Mouse (Mus musculus) heart, embryonic 11.5 days (tissue): ENCODE results near the gene Olfr1157. TPM values are rescaled to one million over a fixed set of nuclear protein-coding genes. Genes with fewer than 3 reads are reported as not detected.

Experiments used
- ATAC-seq: fragments of 200-750 bp; cut with Nextera tagmentation; replicated peaks from 2 replicates; pipeline ENCODE4 v1.8.0; 2017; ENCODE audit warnings: moderate library complexity; ENCODE audit not compliant: insufficient number of reproducible peaks, low FRiP score, low TSS enrichment
- H3K27ac ChIP-seq: fragments of 300-500 bp; sonication (generic); 2 replicates; pipeline ENCODE4 v1.5.1; 2014; ENCODE audit warnings: mild to moderate bottlenecking, low read depth, low read length
- H3K27me3 ChIP-seq: fragments of 300-500 bp; sonication (generic); 2 replicates; pipeline ENCODE4 v1.6.1; 2014; ENCODE audit warnings: mild to moderate bottlenecking, low read length, mixed read lengths; ENCODE audit not compliant: control insufficient read depth, insufficient read depth
- H3K36me3 ChIP-seq: fragments of 300-500 bp; sonication (generic); 2 replicates; pipeline ENCODE4 v1.6.1; 2014; ENCODE audit warnings: mild to moderate bottlenecking, low read length, moderate library complexity, mixed read lengths; ENCODE audit not compliant: control insufficient read depth, insufficient read depth
- H3K4me1 ChIP-seq: fragments of 300-500 bp; sonication (generic); 2 replicates; pipeline ENCODE4 v1.6.1; 2014; ENCODE audit warnings: low read length; ENCODE audit not compliant: control insufficient read depth, insufficient read depth
- H3K4me2 ChIP-seq: fragments of 300-500 bp; sonication (generic); 2 replicates; pipeline ENCODE4 v1.6.1; 2014; ENCODE audit warnings: mild to moderate bottlenecking, moderate library complexity
- H3K4me3 ChIP-seq: fragments of 300-500 bp; sonication (generic); 2 replicates; pipeline ENCODE4 v1.5.1; 2014; ENCODE audit warnings: low read depth, low read length
- H3K9ac ChIP-seq: fragments of 300-500 bp; sonication (generic); 2 replicates; pipeline ENCODE4 v1.6.1; 2014; ENCODE audit warnings: mild to moderate bottlenecking, low read depth, low read length, moderate library complexity
- H3K9me3 ChIP-seq: fragments of 300-500 bp; sonication (generic); replicated peaks from 2 replicates; pipeline ENCODE4 v1.6.1; 2016; ENCODE audit warnings: low read length; ENCODE audit not compliant: control insufficient read depth
- WGBS: fragments of 180-500 bp; shearing (Covaris S2); extraction: QIAGEN DNeasy Blood & Tissue Kit; methylation state at CpG from one replicate; pipeline ENCODE4 v1.1.7; 2014; ENCODE audit not compliant: insufficient replicate concordance; 5-methylcytosine and 5-hydroxymethylcytosine counted together
- polyA plus RNA-seq: library from polyadenylated mRNA; unstranded; fragments of >200 nt; fragmentation: Nextera tagmentation; extraction: Ambion mirVana; gene quantifications from 2 replicates; pipeline ENCODE4 v1.2.1, GENCODE M21; 2014

The Olfr1157 gene
- not detected in 2 replicates for polyA plus RNA-seq

DNA sequence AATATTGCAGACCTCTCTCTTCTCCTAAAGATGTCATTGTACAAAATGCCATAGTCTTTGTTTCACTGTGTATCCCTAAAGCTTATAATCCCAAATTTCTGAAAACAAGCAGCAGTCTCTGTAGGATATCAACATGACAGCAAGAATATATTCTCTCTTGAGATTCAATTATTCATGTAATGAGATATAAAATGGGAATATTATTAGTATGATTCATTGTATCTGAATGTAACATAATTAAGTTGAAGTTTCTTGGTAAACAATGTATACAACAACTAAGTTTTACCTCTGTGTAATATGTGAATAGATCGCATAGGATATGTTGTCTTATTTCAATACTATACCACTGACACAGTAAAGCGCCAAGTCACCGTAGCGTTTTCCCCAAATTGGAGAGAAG is at the start of gene Olfr1157:
TSS of gene Olfr1157 (minus strand) at position 101 of the 400 bp plus-strand sequence.
- H3K27me3 ChIP-seq = no peaks in the 10 kb centered on the region
- H3K4me2 ChIP-seq = no peak within 1 kb of the TSS
- no peak within 1 kb of the TSS for H3K9ac ChIP-seq
- WGBS = 91% methylated on average over 4 of the region's 4 CpGs
- H3K4me1 ChIP-seq = no peaks in the 10 kb centered on the region
- H3K27ac ChIP-seq = no peak within 1 kb of the TSS
- no peak for ATAC-seq
- no peak within 1 kb of the TSS for H3K4me3 ChIP-seq
- no peaks in the 10 kb centered on the region for H3K36me3 ChIP-seq
- no peaks in the 10 kb centered on the region for H3K9me3 ChIP-seq

DNA sequence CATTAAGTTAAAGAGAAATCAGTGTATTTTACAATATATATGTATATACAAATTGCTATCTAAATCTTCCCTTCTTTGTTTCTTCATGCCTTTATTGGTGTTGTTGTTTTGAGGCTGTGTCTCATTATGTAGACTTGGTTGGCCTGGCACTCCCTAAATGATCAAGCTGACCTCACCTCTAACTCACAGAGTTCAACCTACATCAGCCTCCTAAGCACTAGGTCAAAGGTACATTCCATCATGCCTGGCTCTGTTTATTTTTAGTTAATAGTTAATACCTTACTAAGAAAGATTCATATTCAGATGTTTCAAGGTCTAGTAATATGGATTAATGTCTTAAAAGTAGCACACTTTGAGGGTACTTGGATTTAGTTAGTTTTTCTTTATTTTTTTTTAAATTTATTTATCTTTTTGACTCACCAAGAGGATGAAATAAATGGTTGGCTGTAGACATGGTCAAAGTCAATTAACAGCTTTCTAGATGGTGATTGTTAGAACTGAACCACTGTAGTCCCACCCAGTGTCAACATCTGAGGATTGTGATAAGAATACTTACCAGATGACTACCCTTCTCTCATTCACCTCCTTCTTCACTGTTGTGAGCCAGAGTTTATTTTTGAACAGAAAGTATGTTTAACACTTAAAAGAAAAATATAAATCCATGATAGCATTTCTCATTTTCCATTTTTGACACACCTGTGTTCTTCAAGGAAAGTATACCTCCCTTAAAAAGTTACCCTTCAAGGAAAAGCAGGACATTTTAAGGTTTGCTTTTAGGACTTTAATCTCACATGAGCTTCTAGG is 39.6 kb upstream of the Olfr1157 start, which contains the start of gene Olfr1160:
TSS of gene Olfr1160 (minus strand) at position 754 of the 804 bp plus-strand sequence.
- Histone ChIP-seq H3K4me2 (no peak within 1 kb of the TSS), H3K27me3 (no peaks in the 10 kb centered on the region)

DNA sequence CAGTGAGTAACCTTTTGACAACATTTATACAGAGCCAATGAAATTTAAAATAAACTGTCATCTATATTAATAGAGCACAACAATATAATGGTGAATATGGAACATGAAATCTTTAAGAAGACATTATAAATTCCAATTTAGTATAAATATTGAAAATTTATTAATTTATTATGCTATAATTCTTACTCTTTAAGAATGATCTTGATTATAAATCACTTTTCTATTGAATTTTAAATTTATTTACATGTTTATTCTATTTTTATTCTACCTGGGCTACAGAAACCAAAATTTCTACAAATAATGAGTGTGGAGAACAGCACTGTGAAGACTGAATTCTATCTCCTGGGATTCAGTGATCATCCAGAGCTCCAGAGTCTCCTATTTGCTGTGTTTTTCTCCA is 21.7 kb upstream of the Olfr1157 start, which contains the start of gene Olfr1158:
TSS of gene Olfr1158 (plus strand) at position 301 of the 400 bp plus-strand sequence.
- Histone ChIP-seq H3K9me3 (no peaks in the 10 kb centered on the region), H3K36me3 (no peaks in the 10 kb centered on the region), H3K27me3 (no peaks in the 10 kb centered on the region), H3K27ac (no peak within 1 kb of the TSS), H3K4me2 (no peak within 1 kb of the TSS), H3K4me1 (no peaks in the 10 kb centered on the region), H3K9ac (no peak within 1 kb of the TSS), H3K4me3 (no peak within 1 kb of the TSS)
- no peak for ATAC-seq

More for the DNA sequence above, 39.6 kb upstream of the Olfr1157 start, which contains the start of gene Olfr1160:
- H3K9ac ChIP-seq = no peak within 1 kb of the TSS
- H3K36me3 ChIP-seq = no peaks in the 10 kb centered on the region
- H3K4me3 ChIP-seq = no peak within 1 kb of the TSS
- no peak within 1 kb of the TSS for H3K27ac ChIP-seq
- no peaks in the 10 kb centered on the region for H3K4me1 ChIP-seq
- ATAC-seq = no peak
- H3K9me3 ChIP-seq = no peaks in the 10 kb centered on the region

DNA sequence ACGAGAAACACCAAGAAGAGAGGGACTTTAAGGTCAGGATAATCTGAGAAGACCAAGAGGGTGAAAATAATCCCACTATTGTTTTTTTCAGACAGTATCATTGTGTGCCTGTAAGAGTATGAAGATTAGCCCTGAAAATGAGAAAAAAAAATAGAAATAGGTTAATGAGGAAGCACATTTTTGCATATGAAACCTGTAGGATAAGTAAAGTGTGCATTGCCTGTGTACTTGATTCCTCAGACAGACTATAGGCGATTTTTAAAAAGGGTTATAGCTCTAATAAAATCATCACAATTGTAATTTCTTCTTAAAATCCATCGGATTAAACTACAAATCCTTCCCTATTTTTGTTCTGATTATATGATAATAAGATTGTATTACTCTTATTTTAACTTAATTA is 6.5 kb upstream of the Olfr1157 start, which contains the start of gene Olfr74:
TSS of gene Olfr74 (minus strand) at position 101 of the 400 bp plus-strand sequence.
- Histone ChIP-seq H3K27me3 (no peaks in the 10 kb centered on the region), H3K36me3 (no peaks in the 10 kb centered on the region), H3K9ac (no peak within 1 kb of the TSS), H3K4me3 (no peak within 1 kb of the TSS), H3K27ac (no peak within 1 kb of the TSS), H3K9me3 (no peaks in the 10 kb centered on the region), H3K4me1 (no peaks in the 10 kb centered on the region), H3K4me2 (no peak within 1 kb of the TSS)
- no peak for ATAC-seq
- 72% methylated on average over 3 of the region's 3 CpGs for WGBS

- Histone ChIP-seq H3K27ac (no peak within 1 kb of the TSS), H3K4me3 (no peak within 1 kb of the TSS), H3K4me2 (no peak within 1 kb of the TSS), H3K9me3 (no peaks in the 10 kb centered on the region), H3K36me3 (no peaks in the 10 kb centered on the region), H3K4me1 (no peaks in the 10 kb centered on the region), H3K27me3 (no peaks in the 10 kb centered on the region), H3K9ac (no peak within 1 kb of the TSS)
- ATAC-seq = no peak
Measured at GRCm38 (mm10) chr2:87953000-87953399, 15.1 kb downstream of the Olfr1157 start, which contains the start of gene Olfr1156. TSS of gene Olfr1156 (minus strand) at chr2:87953100.

GRCm38 (mm10) chr2:87945037-87945436 is 23.1 kb downstream of the Olfr1157 start, which contains the start of gene Olfr1155:
TSS of gene Olfr1155 (minus strand) at chr2:87945137.
- 91% methylated on average over 1 of the region's 1 CpGs for WGBS
- ATAC-seq = no peak
- H3K9me3 ChIP-seq = no peaks in the 10 kb centered on the region
- H3K9ac ChIP-seq = no peak within 1 kb of the TSS
- no peak within 1 kb of the TSS for H3K4me3 ChIP-seq
- H3K27ac ChIP-seq = no peak within 1 kb of the TSS
- no peaks in the 10 kb centered on the region for H3K36me3 ChIP-seq
- H3K4me2 ChIP-seq = no peak within 1 kb of the TSS
- no peaks in the 10 kb centered on the region for H3K27me3 ChIP-seq
- no peaks in the 10 kb centered on the region for H3K4me1 ChIP-seq

Other genes with a start within 250 kb of the Olfr1157 start
- not detected in 2 replicates for gene Olfr1138, start 228.3 kb downstream of the Olfr1157 start, polyA plus RNA-seq
- not detected in 2 replicates for gene Olfr1140, start 224.5 kb downstream of the Olfr1157 start, polyA plus RNA-seq
- gene Olfr1141, start 214.3 kb downstream of the Olfr1157 start, polyA plus RNA-seq = not detected in 2 replicates
- not detected in 2 replicates for gene Olfr152, start 188.8 kb downstream of the Olfr1157 start, polyA plus RNA-seq
- not detected in 2 replicates for gene Olfr1143, start 167.7 kb downstream of the Olfr1157 start, polyA plus RNA-seq
- gene Olfr1145, start 158.5 kb downstream of the Olfr1157 start, polyA plus RNA-seq = not detected in 2 replicates
- not detected in 2 replicates for gene Olfr1148, start 137.8 kb downstream of the Olfr1157 start, polyA plus RNA-seq
- gene Olfr1150-ps1, start 124.3 kb downstream of the Olfr1157 start, polyA plus RNA-seq = not detected in 2 replicates
- gene Olfr1151, start 112.4 kb downstream of the Olfr1157 start, polyA plus RNA-seq = not detected in 2 replicates
- not detected in 2 replicates for gene Olfr1152, start 101.8 kb downstream of the Olfr1157 start, polyA plus RNA-seq
- not detected in 2 replicates for gene Olfr1153, start 73.3 kb downstream of the Olfr1157 start, polyA plus RNA-seq
- gene Olfr1154, start 63.1 kb downstream of the Olfr1157 start, polyA plus RNA-seq = not detected in 2 replicates
- not detected in 2 replicates for gene Olfr1155, start 23.2 kb downstream of the Olfr1157 start, polyA plus RNA-seq
- not detected in 2 replicates for gene Olfr1156, start 15.2 kb downstream of the Olfr1157 start, polyA plus RNA-seq
- not detected in 2 replicates for gene Olfr74, start 6.4 kb upstream of the Olfr1157 start, polyA plus RNA-seq
- not detected in 2 replicates for gene Olfr1158, start 21.8 kb upstream of the Olfr1157 start, polyA plus RNA-seq
- not detected in 2 replicates for gene Olfr1160, start 40.0 kb upstream of the Olfr1157 start, polyA plus RNA-seq
- not detected in 2 replicates for gene Olfr1161, start 54.5 kb upstream of the Olfr1157 start, polyA plus RNA-seq
- not detected in 2 replicates for gene Olfr73, start 69.4 kb upstream of the Olfr1157 start, polyA plus RNA-seq
- gene Olfr1162, start 82.8 kb upstream of the Olfr1157 start, polyA plus RNA-seq = not detected in 2 replicates
- not detected in 2 replicates for gene Olfr1163, start 103.5 kb upstream of the Olfr1157 start, polyA plus RNA-seq
- gene Olfr1164, start 125.7 kb upstream of the Olfr1157 start, polyA plus RNA-seq = not detected in 2 replicates
- not detected in 2 replicates for gene Olfr1166, start 160.0 kb upstream of the Olfr1157 start, polyA plus RNA-seq
- not detected in 2 replicates for gene Olfr1167, start 186.9 kb upstream of the Olfr1157 start, polyA plus RNA-seq
- not detected in 2 replicates for gene Olfr1168, start 213.6 kb upstream of the Olfr1157 start, polyA plus RNA-seq